Mouse (Mus musculus) T-cell, adult 2 months (primary cell): ENCODE measurements around the gene Jazf1.

Experiments
- DNase-seq: peaks from one replicate; pipeline ENCODE4 v3.0.0; 2022; ENCODE audit warnings: low spot score

Jazf1 gene

DNA sequence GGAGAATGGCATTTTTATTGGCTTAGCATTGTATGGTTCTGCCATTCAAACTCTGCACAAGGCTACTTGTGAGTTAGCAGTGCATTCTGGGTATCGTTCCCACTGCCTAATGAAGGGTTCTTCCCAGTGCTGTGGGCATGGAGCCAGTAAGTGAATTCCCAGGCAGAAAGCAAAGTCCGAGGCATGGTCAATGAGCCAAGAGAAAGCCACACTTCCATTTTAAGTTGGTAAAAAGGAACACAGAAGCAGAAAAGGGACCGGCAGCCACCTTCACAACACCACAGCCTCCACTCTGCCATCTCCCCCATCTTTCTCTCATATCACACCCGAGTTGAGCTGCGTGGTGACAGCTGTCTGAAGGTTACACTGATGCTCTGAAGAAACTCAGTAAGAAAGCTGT is 217.4 kb downstream of the Jazf1 start:
- DNase-seq: no peak

DNA sequence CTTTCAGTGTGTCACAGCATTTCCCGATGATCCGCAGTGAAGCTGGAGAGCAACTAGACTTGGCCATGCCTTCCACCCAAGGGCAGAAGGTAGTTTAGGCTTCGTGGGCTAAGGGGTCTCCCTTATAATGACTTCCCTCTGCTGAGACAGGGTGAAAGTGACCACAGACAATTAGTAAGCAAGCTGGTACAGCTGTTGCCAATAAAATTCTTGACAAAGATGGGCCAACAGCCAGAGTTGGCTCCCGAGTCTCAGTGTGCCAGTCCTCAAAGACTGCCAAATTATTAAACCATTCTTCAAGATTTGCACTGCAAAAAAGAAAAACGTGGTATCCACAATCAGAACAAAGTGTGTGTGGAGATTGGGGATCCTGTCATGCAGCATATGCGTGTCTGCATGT is 220.2 kb downstream of the Jazf1 start:
- no peak for DNase-seq

DNA sequence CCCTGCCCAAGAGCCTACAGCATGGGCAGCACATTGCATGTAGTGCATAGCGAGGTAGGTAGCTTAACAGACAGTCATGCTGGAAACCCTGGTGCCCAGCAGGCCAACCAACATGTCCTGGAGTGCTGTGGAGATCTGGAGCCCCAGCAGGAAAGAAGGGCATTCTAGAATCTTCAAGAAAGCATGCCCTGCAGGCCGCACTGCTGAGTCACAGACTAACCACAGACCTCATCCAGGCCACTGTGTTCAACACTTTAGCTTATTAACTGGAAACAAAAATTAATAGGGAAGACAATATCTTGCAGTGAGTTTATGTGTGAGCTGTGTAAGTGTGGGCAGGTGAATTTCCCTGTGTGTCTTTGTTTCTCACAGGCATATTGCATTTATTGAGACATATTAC is 222.1 kb downstream of the Jazf1 start:
- no peak for DNase-seq

DNA sequence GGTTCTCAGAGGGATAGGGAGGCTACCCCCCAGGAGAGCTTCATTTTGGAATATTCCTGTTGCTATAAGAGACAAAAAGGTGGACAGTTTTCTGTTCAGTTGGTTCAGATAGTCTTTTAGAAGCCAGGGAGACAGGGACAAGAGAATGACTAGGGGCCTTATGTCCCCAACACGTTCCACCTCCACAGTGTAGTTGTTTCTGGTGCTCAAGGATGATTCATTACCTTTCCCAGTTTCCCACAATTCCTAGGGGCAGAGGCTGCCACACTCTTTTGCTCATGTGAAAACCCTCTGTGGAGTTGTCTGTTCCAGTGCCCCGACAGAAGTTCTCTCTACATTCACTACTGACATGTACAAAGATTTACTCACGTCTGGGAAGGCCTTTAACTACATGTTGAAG is 223.7 kb downstream of the Jazf1 start:
- DNase-seq: no peak

DNA sequence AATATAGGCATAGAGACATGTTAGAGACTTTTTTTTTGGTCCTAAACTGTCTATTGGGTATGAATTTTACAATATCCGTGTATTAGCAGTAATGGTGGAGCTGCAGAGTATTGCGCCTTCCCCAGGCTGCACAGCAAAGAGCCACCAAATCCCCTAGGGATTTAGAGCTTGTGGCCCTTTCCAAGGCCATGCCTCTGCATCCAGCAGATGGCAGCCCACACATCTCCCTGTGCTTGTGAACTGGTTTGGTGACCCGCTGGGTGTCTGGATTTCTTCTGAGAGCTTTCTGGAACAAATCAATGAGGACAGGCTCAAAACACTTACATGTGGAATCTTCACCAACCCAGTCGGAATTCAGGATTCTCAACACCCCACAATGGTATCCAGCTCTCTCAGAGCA is 225.4 kb downstream of the Jazf1 start:
- no peak for DNase-seq

DNA sequence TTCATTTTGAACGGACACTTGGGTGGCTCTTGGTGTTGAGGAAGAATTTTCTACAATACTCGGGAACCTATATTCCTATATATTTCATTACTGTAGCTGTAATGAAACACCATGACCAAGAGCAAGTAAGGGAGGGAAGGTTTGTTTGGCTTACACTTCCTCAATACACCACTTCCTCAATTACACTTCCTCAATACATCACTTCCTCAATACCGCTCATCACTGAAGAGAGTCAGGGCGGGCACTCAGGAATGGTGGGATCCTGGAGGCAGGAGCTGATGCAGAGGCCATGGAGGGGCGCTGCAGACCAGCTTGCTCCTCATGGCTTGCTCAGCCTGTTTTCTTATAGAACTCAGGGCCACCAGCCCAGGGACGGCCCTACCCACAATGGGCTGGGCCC is 225.8 kb downstream of the Jazf1 start:
- DNase-seq: no peak

DNA sequence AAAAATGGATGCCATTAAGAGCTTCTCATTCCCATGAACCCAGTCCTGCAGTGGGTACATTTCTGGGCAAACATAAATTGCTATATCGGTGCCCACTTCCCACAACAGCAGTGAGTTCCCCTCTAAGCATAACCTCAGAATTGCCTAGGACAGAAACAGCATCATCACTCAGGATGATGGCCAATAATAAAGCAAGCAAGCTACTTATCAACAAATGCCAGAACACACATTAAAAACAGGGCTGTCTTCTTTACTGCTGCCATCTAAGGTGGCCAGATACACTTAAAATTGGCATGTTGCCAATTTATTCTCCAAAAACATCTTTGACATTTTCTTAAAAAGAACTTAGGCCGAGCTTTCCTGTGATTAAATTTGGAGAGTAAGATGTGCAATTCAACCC is 226.8 kb downstream of the Jazf1 start:
- no peak for DNase-seq

DNA sequence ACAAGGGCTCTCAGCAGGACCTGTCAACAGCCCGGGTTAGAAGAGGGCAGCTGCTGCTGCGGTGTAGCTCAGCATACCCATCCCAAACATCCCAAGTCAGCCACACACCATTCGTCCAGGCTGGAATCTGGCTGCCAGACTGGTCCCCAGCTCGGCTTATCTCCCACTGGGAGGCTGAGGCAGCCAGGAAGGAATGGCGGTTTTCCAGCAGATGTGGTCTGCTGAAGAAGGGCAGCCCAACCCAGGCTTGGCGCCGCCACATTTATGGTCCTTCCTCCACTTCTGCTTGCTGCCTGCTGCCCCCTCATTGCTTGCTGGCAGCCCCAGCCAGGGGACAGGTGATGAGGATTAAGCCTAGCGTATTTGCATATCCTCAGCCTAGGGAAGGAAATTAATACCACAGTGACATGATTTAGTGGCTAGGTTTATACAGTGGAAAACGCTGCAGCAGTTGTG is 227.8 kb downstream of the Jazf1 start:
- no peak for DNase-seq

DNA sequence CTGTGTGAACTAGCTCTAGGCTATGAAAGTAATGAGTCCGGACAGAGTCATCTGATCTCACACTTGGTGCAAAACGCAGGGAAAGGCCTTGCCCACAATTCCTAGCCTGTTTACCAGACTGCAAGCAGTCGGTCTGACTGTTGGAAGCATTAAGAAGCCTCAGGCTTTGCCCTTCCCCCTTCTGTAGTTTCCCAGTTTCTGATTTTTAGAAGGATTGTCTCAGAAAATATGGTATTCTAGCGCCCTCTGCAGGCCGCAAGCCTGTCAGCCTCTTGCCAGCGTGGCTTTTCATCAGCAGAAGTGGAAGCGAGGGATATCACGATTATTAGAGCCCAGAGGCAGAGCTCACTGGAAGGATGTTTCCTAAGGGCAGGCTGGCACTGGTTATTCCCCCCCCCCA is 229.7 kb downstream of the Jazf1 start:
- peak; percentile 21 for DNase-seq

DNA sequence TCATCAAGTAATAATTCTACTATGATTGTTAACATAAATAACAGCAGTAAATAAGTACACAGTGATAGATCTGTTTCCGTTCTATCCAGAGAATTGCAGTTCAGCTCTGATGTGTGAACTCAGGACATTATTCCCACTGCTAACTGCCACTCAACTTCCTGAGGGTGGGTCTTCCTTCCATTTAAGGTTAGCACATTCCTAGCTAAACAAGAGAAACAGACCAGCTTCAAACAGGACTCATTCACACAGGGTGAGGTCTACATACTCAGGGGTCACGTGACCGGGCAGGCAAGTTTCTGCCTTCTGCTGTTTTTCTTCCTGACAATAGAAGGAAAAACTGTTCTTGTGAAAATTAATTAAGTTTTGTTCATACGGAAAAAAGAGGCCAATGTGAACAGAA is 230.6 kb downstream of the Jazf1 start:
- DNase-seq: no peak

DNA sequence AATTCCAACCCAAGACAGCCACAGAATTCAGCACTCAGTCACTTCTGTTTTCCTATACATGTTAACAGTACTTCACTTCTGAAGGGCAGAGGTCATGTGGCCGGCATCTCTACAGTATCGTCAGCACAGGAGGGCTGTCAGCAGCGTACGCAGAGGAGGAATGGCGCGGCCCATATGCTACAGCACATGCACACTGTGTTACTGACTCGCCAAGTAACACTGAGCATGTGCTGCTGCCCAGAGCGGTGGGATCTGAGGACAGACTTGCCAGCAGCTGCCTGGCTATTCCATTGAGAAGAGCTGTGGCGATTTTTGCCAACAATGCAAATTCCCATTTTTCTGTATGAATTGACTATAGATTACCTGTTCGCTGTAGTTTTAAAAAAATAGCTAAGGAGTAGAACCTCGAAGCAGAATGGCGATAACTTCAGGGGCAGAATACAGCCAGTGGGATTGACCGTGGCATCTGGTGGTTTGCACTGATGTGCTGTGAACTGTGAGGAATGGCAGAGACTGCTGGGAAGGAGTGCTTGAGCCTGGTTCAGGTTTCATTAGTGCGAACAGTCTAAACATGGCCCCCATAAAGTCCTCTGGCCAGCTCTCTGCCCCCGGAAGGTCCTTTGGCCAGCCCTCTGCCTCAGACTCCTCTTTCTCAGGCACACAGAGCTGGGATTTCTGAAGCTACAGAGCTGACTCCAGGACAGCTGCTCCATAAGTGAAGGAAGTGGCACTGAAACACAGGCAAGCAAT is 232.1 kb downstream of the Jazf1 start:
- DNase-seq: no peak

DNA sequence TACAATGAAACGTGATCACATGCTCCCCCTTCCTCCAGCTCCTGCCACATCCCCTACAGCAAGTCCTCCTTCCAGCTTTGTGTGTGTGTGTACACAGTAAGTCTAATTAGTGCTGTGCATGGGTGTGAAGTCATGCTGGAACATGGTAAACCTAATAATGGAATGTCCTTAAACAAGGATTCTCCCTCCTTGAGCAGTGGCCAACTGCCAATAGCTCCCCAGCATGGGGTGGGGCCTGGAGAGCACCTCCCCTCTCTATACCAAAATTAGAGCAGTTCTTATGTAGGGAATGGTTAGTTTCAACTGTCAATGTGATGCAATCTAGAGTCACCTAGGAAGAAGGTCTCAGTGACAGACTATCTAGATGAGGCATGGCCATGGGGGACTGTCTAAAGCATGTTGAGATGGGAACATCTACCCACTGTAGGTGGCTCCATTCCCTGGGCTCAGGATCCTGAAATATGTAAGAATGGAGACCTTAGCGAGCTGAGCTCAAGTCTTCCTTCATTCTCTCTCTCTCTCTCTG is 240.6 kb downstream of the Jazf1 start:
- DNase-seq: no peak

DNA sequence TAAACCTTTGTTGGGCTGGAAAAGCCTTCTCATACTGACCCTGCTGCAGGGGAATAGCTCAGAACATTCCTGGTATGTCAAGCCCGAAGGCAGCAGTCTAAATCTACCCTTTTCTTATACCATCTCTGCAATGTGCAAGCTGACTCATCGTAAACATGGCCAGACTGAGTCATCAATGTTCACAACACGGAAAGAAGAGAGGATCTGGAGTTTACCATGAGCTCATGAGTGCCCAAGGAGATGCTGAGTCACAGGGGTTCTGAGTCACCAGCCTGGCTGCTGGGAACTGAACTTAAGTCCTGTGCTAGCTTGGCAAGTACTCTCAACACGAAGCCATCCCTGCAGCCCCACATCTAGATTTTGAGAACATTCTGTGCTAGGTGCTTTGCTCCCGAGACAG is 242.9 kb downstream of the Jazf1 start:
- no peak for DNase-seq

DNA sequence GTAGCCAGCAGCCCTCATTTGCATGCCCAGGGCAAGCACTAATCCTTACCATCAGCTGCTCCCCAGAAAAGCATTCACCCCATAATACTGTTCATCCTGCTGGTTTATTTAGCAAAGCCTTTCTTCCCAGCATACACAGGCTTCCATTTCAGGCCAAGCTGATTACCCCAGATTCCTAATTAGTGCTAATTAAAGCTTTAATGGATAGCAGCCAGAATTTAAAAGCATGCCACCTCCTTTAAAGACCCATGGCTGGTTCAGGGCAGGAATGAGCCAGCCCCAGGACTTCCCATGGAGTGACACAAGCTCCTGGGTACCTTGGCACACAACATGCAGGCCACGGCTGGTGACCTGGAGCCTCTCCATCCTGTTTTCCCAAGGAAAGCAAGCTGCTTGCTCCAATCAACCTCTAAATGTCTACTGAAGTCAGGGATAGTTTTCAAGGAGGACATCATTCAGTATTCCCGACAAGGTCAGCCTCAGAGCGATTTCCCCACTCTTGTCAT is 243.4 kb downstream of the Jazf1 start:
- no peak for DNase-seq

DNA sequence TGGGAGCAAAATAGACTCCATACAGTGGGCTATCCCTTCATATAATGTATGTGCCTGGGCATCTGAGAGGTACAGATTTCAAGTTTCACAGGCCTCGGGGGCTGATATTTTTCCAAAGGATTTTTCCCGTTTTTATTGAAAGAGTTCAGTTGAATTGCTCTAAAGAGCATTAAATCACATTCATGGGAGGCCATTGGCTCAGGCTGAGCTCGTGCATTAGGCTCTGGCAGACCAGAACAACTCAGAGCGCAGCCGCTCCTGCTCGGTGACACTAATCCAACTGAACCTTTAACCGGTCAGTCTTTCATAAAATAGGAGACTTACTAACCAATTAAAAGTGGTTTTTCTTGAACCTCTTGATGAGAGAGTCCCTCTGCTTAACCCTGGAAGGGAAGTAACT is 245.4 kb downstream of the Jazf1 start:
- DNase-seq: no peak

DNA sequence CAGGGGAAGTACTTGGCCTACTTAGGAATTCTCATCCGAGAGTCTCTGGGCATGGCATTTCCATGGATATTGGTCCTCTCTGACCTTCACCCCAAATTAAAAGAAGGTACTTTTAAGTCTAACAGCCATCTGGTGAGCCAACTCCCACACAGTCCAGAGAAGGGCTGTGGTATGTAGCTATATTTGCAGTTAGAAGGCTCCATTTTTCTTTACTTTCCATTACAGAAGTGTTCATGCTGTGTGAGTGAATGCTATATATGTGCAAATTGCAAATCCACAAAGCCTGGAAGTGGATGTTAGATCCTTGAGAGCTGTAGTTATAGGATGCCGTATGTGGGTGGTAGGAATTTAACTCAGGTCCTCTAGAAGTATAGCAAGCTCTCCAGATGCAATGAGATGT is 245.8 kb downstream of the Jazf1 start:
- DNase-seq: no peak

DNA sequence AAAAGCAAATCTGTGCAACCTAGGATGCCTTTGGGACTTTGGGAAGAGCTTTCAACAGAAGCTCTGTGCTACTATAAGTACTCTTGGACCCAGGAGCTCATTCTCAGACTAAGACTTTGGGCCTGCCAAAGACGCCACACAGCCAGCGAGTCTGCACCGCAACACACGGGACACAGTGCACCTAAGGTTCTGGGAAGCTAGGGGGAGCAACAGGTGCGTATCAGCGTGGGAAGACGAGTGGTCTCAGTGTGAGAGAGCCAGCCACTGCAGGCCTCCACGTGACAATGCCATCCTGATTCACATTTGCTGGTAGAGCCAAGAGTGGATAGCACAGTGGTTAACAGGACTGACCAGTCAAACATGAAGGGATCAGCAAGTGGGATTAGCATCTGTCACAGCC is 249.1 kb downstream of the Jazf1 start:
- DNase-seq: no peak

DNA sequence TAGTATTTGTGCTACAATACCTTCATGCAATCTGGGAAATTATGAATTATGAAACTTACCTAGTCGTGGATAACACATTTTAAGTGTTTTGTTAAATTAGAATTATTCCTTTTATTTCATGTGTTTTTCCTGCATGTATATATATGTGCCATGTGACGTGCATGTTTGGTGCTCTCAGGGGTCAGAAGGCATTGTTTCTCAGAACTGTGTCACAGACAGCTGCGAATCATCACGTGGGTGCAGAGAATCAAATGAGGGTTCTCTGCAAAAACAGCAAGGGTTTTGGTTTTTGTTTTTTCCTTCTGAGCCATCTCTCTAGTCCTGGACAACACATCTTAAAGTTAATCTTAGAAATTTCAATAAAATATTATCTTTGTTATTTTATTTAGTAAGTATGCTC is 250.4 kb downstream of the Jazf1 start:
- DNase-seq: no peak

DNA sequence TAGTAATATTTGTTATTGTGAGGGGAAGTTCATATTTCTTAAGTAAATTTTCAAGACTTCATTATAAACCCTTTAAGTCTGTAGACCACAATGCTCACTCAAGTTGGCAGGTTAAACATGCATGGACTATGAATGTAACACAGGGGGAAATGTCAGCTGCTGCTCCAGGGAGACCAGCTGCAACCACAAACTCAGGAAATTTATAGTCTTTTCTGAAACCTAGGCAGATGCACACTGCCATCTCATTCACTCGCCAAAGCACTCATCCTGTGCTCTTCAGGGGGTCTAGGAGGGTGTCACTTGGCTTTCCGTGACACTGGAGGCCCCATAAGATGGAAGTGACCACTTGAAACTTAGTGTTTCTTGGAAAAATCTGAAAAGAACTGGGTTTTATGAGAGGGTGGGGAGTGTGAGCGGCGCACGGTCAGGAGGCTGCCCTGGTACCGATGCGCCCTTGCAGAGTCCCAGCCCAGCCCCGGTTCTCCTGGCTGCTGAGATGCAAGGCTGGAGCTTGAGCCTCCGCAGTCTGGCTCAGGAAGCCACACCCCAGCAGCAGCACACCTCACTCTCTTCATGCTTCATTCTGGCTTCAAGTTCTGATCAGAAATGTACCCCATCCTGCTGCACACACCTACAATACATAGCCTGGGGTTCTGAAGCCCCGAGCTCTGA is 251.1 kb downstream of the Jazf1 start:
- DNase-seq: no peak

DNA sequence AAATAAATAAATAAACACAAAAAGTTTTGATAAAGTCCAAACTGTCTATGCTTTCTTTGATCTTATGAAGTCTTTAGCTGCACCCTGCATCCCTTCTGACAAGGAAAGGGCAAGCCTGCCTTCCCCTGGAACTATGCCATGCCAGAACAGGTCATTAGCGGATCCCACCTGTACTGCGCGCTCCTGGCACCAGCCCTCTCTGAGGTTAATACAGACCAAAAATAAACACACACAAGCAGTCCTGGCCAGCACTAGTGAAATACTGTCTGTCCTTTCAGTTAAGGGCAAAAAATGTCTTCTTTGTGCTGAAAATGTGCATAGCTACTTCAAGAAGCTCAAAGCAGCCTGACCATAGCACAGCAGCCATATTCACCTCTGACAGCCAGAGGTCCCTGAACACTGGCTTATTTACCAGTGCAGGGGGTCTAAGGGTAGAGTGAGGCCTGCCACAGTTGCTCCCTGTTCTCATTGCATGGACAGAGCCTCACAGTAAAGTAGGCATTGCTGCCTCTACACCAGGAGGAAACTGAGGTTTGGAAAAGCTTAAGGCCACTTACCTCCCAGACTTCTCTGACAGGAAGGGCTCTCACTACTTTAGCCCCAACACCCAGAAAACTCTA is 263.1 kb downstream of the Jazf1 start:
- no peak for DNase-seq

DNA sequence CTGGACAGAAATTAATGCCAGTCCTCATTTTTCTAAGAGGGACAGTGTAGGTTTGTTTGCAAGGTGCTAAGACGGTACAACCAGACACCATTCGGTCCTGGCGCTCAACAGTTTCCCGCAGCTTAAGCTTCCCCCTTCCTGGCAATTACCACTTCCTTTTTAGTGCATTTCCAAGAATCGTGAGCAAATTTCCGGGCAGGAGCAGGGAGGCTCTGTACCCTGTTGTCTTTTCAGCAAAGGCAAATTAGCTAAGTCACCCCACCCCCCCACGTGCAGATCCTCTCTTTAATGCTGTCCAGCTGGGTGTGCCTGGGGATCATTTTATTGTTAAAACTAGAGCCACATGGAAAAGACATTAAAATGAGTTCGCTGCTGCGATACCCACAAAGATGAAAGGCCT is 266.2 kb downstream of the Jazf1 start:
- no peak for DNase-seq

DNA sequence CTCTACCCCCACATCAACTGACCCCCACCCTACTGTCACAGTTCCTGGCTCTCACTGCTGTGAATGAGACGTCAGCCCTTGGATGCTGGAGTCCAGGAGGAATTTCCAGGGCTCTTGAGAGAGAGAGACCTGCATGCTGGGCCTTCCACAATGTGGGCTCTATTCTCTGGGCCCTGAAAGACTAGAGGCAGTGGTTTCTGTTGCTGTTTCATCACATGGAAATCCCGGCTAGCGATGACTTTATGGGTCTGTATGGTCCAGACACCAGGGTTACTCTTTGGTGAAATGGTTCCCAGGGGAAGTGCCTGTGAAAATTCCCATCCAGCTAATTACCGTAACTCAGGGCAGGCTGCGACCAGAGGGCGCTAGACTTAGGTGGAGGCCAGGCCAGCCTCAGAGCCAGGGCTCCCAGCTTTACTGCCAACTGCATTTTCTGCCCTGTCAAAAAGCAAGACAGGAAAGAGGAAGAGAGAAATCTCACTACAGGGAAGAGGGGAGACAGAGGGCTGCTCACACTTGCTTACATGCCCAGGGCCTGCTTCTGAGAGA is 271.1 kb downstream of the Jazf1 start:
- no peak for DNase-seq

DNA sequence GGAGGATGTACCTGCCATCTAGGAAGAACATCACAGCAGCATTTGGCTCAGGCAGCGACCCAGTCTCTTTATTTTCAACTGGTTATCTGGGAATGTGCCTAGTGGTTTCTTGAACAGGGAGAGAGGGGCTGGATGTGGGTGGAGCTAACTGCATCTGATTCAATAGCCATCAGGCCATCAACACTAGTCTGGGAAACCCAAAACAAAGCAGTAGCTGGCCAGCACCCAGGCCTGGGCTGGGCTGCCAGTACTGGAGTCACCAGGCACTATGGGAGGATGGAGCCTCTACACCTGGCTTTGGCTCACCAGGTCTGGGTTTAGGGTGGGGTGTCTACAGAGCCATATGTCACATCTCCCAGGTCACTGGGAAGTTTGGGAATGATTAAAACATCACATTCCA is 271.7 kb downstream of the Jazf1 start:
- no peak for DNase-seq
